Mouse (Mus musculus) adrenal gland (tissue): ENCODE data around the gene Slc23a3.

ENCODE experiments used
- intact Hi-C: fragments of 180-260 bp; cut with DNase I; formaldehyde crosslinking; loops from one replicate; pipeline ENCODE4 v1.15.1; 2025
- long read RNA-seq, 2 experiments: library from polyadenylated mRNA; unstranded; transcript quantifications; one replicate each; pipeline ENCODE4 v2.0.0; 2020; ENCODE audit warnings: borderline replicate concordance in 1 of 2; ENCODE audit not compliant: insufficient replicate concordance in 1 of 2

The Slc23a3 gene
- long read RNA-seq, experiment 1: 0 reads
- long read RNA-seq, experiment 2: 0 reads

DNA sequence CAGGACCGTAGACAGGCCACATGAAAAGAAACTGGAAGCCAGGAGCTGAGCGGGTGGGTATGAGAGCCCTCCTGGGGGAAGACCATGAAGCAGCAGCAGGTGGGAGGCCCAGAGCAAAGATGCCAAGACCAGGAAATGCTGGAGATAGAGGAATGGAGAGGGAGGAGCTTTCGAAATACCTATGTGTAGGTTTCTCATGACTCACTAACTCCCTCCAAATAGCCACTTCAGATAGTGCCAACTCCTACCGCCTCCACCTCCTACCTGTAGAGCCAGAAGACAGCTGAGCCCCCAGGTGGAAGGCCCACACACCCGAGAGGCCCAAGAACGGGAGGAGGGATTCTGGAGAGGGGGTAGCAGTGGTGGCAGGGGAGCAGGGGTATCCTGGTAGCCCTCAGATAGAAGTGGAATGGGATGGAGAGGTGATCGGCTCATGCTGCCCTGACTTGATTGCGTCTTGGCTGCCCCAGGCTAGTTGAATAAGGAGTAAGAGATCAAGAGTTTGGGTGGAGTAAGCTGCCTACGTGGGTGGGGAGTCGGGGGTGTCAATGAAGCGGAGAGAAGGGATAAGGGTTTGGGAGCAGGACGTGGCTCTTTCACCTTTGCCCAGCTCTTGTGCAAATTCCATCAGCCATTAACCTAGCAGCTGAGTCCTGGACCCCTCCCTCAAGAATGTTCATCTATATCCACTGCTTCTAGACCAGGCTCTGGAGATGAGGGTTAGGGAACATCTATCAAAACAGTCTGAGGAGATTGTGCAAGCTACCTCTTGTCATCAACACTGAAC lies at the start of gene Slc23a3:
Gene Slc23a3 (minus strand): TSS at position 470 of the 787 bp plus-strand sequence.
- intact Hi-C loops: no loop called here

DNA sequence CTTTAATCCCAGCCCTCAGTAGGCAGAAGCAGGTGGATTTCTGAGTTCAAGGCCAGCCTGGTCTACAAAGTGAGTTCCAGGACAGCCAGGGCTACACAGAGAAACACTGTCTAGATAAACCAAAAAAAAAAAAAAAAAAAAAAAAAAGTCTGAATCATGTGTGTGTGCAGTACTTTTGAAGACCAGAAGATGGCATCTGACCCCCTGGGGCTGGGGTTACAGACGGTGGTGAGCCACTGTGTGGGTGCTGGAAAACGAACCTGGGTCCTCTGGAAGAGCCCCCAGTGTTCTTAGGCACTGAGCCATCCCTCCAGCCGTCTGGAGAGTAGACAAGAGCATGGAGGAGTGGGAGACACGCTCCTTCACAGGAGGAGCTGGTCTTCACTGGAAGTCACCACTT lies 48.5 kb upstream of the Slc23a3 start:
- intact Hi-C loops: no loop called here

DNA sequence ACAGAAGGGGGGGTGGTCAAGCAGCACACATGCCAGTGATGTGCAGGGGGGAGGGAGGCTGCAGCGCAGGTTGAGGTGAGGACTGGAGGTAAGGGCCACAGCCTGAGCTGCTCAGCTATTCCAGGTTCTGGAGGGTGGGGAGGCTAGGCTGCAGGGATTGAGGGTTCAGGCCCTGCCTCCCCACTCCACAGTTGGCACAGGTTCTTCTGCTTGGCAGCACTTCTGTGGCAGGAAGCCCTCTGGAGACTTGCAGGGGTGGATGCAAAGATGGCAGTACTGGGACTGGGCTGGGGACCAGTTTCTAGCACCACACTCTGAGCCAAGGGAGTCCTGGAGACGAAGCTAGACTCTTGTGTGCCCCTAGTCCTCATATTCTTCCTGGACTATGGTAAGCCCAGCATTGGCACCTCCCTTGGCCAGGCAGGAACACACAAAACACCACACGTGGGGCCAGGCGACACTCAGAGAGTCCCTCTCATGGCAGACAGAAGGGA lies 47.7 kb upstream of the Slc23a3 start:
- intact Hi-C loops: no loop called here

DNA sequence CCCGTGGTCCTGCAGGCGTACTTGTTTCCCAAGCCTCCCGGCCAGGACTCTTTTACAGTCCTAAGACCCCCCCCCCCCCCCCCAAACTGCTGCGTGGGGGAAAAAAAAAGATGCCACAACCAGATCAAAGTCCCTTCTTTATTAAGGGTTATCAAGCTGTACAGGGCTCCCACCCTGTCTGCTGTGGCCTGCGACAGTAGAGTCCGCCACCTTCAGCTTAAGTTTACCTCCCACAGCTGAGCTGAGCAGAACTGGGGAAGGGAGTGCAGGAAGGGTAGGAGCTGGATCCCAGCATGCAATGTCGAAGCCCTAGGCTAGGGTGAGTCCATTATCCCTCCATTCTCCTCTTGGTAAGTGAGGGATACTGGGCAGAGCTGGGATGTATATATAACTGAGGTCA lies 47.1 kb upstream of the Slc23a3 start:
- intact Hi-C loops: no loop called here

DNA sequence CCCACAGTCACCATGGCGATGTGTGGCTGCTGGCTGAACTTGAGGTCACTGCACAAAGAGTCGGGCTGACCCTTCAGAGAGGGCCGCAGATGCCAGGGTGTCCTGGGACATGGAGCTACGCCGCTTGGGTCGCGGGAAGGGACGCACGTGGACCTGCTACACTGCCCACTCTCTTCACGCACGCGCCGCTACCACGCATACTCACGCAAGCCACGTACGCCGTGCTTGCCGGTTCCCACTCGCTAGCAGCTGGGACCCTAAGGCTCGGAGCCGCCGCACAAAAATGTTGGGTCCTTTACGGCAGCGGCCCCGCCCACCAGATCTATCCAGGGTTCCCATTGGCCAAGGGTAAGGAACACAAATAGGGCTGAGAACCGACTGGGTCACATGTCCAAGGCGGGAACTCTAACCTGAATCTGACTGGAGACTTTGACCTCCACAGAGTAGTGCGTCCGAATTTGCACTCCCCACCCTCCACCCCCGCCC lies 46.5 kb upstream of the Slc23a3 start, which contains the start of gene Abcb6:
Gene Abcb6 (minus strand): TSS at position 288 of the 486 bp plus-strand sequence.
- intact Hi-C loops: no loop called here

DNA sequence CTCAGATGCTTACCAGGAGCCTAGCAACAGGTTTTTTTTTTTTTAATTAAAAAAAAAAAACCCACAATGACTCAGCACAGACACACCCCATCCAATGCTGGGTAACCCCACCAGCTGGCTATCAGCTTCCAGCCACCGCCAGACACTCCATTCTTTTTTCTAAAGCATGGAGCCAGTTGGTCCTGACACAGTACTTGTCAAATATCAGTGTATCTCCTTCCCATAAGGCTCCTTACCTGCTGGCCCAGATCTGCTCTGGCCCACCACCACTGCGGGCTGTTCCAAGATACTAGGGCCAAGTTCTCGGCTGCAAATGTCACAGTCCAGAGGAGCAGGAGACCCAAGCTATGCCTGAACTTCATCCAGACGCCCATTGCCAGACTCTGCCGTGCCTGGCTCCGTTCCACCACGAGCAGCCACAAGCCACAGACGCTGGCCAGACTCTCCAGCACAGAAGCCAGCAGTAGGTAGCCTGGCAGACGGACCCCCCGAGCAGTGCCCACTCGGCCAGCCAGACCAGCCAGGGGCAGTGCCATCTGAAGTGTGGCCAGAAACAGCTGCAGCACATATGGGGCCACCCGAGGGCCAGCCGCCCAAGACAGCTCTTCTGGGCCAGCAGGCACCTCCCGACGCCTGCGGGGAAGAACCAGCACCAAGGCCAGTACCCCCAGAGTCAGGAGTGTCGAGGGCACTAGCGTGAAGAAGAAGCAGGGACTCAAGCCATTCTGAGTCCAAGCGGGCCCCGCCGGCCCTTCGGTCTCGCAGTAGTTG lies 45.8 kb upstream of the Slc23a3 start:
- intact Hi-C loops: no loop called here

DNA sequence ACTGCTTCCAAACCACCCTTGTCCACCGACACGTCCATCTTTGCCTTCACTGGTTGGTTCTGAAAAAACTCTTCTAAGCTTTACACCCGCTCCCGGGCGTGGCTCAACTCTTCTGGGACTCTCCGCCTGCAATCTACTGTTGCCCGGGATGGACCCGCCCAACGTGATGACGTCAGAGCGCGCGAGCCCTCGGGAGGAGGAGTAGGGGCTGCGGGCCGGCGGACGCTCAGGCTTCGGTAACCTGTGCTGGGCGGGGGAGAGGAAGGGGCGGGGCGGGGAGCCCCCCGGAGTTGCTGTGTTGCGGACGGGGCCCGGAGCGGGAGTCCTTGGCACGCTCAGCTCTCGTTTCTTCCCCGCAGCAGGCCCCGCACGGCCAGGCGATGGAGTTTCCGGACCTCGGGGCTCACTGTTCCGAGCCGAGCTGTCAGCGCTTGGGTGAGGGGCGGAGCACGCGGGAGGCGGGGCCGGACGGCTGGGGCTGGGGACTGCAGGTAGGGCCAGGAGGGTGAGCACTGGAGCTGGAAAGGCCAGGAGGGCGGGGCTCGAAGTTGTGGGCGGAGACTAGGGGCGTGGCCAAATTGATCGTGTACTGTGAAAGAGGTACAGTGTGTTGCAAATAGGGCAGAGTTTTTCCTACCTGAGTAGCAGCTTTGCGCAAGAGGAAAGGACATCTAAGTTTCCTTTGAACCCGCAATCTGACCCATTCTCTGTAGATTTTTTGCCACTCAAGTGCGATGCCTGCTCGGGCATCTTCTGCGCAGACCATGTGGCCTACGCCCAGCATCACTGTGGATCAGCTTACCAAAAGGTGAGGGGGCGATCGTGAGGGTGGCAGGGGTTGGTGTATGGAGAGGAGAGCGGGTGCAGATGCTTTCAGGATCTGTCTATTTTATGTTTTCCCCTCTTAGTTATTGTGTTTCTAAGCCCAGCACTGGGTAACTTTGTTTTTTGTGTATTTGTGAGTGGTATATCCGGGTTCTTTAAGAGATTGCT lies 35.1 kb upstream of the Slc23a3 start, which contains the start of gene Zfand2b:
Gene Zfand2b (plus strand): TSS at position 175 of the 993 bp plus-strand sequence.
- intact Hi-C loops: no loop called here

GRCm38 (mm10) chr1:75168093-75168471 lies 34.4 kb upstream of the Slc23a3 start:
- intact Hi-C loops: no loop called here

DNA sequence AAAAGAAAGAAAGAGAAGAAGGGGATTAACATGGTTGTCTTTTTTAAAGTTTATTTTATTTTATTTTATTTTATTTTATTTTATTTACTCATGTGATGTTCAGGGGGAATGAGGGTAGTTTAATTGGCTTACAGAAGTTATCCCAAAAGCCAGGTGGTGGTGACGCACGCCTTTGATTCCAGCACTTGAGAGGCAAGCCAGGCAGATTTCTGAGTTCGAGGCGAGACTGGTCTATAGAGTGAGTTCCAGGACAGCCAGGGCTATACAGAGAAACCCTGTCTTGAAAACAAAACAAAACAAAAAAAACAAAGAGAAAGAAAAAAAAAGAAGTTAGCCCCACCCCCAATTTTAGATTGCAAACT lies 26.5 kb upstream of the Slc23a3 start:
- intact Hi-C loops: no loop called here

DNA sequence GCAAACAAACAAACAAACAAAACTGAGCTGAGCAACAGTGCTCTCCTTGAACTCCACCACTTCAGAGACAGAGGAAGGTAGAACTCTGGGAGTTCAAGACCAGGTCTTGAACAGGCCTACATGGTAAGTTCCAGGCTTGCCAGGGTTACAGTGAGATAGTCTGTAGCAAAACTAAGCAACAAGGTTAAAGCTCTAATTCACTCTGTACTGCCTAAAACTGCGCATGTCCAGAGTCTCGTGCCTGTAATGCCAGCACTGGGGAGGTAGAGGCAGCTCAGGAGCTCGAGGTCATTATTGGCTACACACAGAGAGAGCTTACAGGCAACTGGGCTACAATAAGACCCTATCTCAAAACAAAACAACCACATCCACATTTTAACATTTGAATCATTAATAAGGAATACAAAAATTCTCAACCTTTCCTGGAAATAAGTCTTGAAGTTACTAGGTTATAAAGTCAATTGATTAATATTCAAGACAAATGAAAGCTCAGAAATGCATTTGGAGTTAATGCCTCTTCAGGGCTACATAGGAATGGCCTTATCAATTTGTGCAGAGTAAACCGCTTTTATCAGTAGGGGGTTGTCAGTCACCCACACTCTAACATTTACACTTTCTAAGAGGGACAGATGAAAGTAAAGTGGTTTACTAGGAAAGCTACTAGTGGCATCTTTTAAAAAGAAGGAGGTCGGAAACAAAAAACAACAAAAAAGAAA lies 26.0 kb upstream of the Slc23a3 start:
- intact Hi-C loops: no loop called here

DNA sequence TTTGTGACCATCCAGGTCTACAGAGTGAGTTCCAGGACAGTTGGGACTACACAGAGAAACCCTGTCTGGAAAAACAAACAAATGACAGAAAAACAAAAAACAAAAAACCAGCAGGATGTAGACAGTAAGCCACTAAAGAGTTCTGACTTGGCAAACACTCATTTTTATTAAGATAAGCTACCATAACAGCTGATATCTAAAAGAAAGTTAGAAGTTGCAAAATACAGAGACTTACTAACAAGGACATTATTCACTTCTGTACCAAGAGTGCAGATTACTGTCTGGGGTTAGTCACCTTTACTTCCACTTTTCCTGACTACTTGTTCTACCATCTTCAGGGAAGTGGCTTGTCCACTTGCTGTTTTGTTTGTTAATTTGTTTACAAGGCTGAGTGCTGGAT lies 25.3 kb upstream of the Slc23a3 start:
- intact Hi-C loops: no loop called here

- intact Hi-C loops: no loop called here
Observed at GRCm38 (mm10) chr1:75155837-75156236, 22.1 kb upstream of the Slc23a3 start.

DNA sequence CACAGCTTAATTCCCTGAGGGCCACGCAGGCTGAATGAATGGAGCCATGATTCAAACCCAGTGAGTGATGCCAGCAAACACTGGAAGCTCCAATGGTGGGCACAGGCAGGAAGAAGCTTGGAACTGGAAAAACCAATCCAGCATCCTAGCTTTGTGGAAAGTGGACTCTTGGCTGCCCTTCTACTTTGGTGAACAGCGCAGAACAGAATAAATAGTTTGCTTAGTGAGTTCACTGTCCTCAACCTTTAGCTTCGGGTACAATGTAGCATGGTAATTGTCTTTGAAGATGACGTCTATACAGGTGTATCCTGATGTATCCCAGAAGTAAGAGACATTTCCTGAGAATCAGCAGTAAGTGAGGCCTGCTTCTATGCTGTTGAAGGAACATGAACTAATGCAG lies 15.0 kb upstream of the Slc23a3 start:
- intact Hi-C loops: no loop called here

DNA sequence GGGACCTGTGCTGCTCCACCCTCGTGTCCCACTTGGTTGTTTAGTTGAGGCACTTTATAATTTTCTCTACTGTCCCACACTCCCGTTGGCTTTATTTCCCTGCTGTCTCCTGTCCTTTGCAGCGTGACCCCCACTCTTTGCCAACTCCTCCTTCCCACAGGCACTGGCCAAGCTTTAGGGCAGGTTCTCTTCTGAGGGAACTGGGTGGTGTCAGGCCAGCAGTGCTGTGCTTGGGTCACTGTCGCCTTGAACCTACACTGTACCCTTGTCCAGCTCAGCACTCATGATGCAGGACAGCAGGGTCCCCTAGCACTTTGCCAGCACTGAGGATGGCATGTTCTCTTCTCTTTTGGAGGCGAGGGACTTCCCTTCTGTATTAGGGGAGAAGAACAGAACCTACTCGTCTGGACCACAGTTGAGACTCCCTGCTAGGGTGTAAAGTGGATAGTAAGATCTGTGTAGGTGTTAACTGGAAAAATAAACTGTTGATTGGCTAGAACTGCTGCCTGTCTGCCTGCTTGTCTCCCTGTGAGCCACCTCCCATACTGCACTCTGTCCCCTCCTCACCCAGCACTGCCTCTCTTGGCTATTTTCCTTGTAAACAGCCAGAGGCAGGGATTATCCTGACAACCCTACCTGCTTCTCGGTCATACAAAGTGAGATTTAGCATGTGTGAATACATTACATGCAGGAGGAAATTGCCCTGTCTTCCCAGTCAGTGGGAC lies 13.9 kb upstream of the Slc23a3 start:
- intact Hi-C loops: no loop called here

- intact Hi-C loops: no loop called here
Observed at GRCm38 (mm10) chr1:75145589-75145988, 11.9 kb upstream of the Slc23a3 start.

- intact Hi-C loops: no loop called here
Observed at GRCm38 (mm10) chr1:75142301-75143261, 8.9 kb upstream of the Slc23a3 start, which contains the start of the genes Cnppd1 and Retreg2. Gene Cnppd1, minus strand, starts transcription at chr1:75142711. Gene Retreg2, plus strand, starts transcription at chr1:75142778.

DNA sequence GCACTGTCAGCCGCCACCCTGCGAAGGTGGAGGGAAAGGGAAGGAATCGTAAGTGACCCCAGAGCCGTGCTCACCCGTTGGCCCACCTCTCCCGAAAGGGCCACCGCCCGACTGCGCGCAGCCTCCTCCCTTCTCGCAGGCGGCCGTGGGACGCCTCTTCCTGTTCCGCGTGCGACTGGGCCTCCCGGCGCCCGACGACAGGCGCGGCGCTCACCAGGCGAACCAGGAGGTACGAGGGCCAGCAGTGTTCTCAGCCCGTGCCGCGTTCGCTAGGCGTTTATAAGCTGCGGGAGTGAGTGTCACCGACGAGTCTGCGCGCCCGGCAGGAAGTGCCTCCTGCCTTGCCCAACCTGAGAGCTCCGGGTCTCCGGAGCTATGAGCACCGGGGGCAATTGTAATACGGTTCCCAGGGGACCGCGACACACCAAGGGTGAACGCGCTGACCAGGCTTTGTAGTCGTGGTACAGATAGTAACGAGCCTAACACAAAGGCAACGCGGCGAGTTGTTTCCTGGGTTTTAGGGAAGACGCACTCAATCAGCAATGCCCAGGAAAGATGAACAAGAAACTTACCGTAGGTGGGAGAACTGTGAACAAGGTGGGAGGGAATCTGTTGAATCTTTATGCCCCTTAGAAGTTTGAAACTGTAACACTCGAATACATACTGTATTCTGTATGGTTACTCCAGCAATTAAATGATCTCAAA lies 7.9 kb upstream of the Slc23a3 start:
- intact Hi-C loops: no loop called here
